1 mouse cellular context compared by ENCODE assay signal in the genomic region with DNA sequence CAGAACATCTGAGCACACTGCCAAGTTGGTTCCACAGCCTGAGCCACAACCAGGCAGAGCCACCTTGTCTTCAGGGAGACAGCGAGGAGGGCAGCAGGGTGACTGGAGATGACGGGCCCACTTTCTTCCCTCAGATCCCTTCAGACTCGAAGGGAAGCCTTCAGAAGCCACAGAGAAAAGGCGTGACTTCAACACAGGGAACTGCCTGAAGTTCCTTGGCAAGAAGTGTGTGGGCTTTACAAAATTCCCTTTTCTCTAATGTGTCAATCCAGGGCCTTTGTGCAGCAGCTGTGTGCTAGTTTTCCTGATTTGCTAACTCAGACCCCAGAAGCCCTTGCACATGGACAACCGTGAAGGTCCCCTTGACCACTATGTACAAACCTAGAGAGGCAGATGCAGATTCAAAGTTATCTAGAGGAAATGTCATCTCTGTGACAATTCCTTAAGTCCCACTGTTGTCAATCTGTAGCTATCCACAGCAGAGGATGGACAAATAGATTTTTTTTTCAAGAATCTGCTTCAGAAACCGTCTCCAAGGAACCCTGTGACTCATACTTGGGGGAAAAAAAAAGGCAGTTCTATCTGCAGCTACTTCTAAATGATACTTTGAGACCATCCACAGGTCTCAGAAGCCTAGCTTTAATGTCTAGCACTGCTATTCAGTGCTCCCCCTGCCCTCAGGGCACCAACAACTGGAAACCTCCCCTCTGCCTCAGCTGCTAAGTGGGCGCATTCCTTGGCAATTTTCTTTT.
TF ChIP-seq lines count a peak whose summit lies in the region.

No protein-coding gene starts in this region.

TF ChIP-seq in myocyte, 11 proteins besides CTCF, POLR2A, EP300 and RAD21 (continued from another document):
- TF ChIP-seq MYOD1 (IDR thresholded peaks at IDR 0.05; ENCODE audit: control insufficient read depth in 1 of 3, insufficient read length in 2 of 3, low read depth in 2 of 3) (peak in 1 of 3 experiments; percentile 30), E2F4 (IDR thresholded peaks at IDR 0.05; ENCODE audit: insufficient read depth) (no peak), TCF12 (IDR thresholded peaks at IDR 0.05; ENCODE audit: insufficient read depth, poor library complexity, severe bottlenecking) (no peak), TCF3 (IDR thresholded peaks at IDR 0.05; ENCODE audit: insufficient read length, low read depth) (no peak), MAX (IDR thresholded peaks at IDR 0.05; ENCODE audit: low read depth) (no peak), REST (IDR thresholded peaks at IDR 0.05; ENCODE audit: insufficient read depth, insufficient read length) (no peak)
